Mouse (Mus musculus) hindbrain, embryonic 14.5 days (tissue): ENCODE data around the gene Znhit1. TPM values are rescaled to one million over a fixed set of nuclear protein-coding genes. Genes with fewer than 3 reads are reported as not detected.

Source experiments
- ATAC-seq: fragments of 200-750 bp; cut with Nextera tagmentation; 2 replicates; pipeline ENCODE4 v1.8.0; 2017; ENCODE audit warnings: moderate number of reproducible peaks, mild to moderate bottlenecking, moderate TSS enrichment, moderate library complexity; ENCODE audit not compliant: low FRiP score
- DNase-seq: peaks from one replicate; pipeline ENCODE4 v3.0.0-alpha.2; 2015; ENCODE audit warnings: low spot score
- H3K27ac ChIP-seq: fragments of 300-500 bp; sonication (generic); 2 replicates; pipeline ENCODE4 v1.5.1; 2014; ENCODE audit warnings: mild to moderate bottlenecking, moderate library complexity
- H3K27me3 ChIP-seq: fragments of 300-500 bp; sonication (generic); 2 replicates; pipeline ENCODE4 v1.6.1; 2014; ENCODE audit warnings: mild to moderate bottlenecking, low read length, mixed read lengths; ENCODE audit not compliant: control insufficient read depth, insufficient read depth
- H3K36me3 ChIP-seq: fragments of 300-500 bp; sonication (generic); replicated peaks from 2 replicates; pipeline ENCODE4 v1.6.1; 2014; ENCODE audit not compliant: control insufficient read depth, insufficient read depth
- H3K4me1 ChIP-seq: fragments of 300-500 bp; sonication (generic); replicated peaks from 2 replicates; pipeline ENCODE4 v1.6.1; 2014; ENCODE audit warnings: antibody characterized with exemption, low read length, mixed read lengths; ENCODE audit not compliant: control insufficient read depth, insufficient read depth
- H3K4me2 ChIP-seq: fragments of 300-500 bp; sonication (generic); replicated peaks from 2 replicates; pipeline ENCODE4 v1.6.1; 2014; ENCODE audit warnings: mild to moderate bottlenecking, moderate library complexity
- H3K4me3 ChIP-seq: fragments of 300-500 bp; sonication (generic); replicated peaks from 2 replicates; pipeline ENCODE4 v1.5.1; 2014; ENCODE audit warnings: mild to moderate bottlenecking, low read length
- H3K9ac ChIP-seq: fragments of 300-500 bp; sonication (generic); 2 replicates; pipeline ENCODE4 v1.6.1; 2014
- H3K9me3 ChIP-seq: fragments of 300-500 bp; sonication (generic); 2 replicates; pipeline ENCODE4 v1.6.1; 2016; ENCODE audit warnings: low read length; ENCODE audit not compliant: control insufficient read depth
- WGBS: fragments of 180-500 bp; shearing (Covaris S2); extraction: QIAGEN DNeasy Blood & Tissue Kit; methylation state at CpG from one replicate; pipeline ENCODE4 v1.1.7; 2014; 5-methylcytosine and 5-hydroxymethylcytosine counted together
- polyA plus RNA-seq: library from polyadenylated mRNA; unstranded; fragments of >200 nt; fragmentation: Nextera tagmentation; extraction: Ambion mirVana; gene quantifications from 2 replicates; pipeline ENCODE4 v1.2.1, GENCODE M21; 2014

Gene Znhit1
- polyA plus RNA-seq, result 116 and 121 TPM in 2 replicates

DNA sequence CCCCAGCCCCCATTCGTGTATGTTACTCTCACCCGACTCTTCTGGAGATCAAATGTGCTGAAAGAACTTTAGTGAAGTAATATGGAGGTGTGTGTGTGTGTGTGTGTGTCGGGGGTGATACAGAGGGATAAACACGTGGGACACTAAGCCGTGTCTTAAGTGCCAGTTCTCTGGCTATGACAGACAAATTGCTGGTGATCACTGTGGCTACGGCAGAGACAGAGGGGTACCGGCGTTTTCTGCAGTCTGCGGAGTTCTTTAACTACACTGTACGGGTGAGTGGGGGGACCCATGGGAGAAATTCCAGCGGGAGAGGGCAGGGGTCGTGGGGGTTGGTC, at the start of gene Znhit1:
Znhit1 (minus strand) TSS at position 88 of the 338 bp plus-strand sequence.
- H3K36me3 ChIP-seq, result peaks cover 48% of the 10 kb centered on the region
- ATAC-seq, result no peak
- H3K4me2 ChIP-seq, result peak within 1 kb of the TSS; percentile 79

DNA sequence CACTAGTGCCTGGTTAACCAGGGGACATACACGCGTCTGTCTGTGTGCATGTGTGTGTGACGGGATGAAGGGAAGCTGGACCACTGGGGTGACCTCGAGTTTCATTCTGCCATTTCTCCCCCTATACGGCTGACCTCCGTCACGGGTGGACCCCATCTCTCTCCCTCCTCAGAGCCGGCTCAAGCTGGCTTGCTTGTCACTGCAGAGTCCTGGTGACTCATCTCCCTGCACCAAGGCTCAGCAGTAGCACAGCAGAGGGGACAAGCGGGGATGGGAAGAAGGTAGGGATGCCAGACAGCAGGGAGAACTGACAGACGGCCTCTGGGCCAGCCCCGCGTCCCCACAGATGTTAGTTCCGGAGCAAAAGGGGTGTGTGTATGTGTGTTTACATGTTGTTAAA, 48.4 kb upstream of the Znhit1 start:
- no peak overlapping the region for H3K9ac ChIP-seq
- H3K27ac ChIP-seq, result no peak overlapping the region
- H3K9me3 ChIP-seq, result no peaks in the 10 kb centered on the region
- H3K4me1 ChIP-seq, result peaks cover 6% of the 10 kb centered on the region
- no peak overlapping the region for H3K4me3 ChIP-seq
- DNase-seq (no peak), ATAC-seq (no peak)
- WGBS, result 86% methylated on average over 13 of the region's 13 CpGs
- peaks cover 55% of the 10 kb centered on the region for H3K36me3 ChIP-seq
- peaks cover 5% of the 10 kb centered on the region for H3K27me3 ChIP-seq
- no peak overlapping the region for H3K4me2 ChIP-seq

More for the DNA sequence above, at the start of gene Znhit1:
- peaks cover 14% of the 10 kb centered on the region for H3K4me1 ChIP-seq
- peak within 1 kb of the TSS; percentile 98 for H3K9ac ChIP-seq
- 5% methylated on average over 12 of the region's 12 CpGs for WGBS
- H3K27ac ChIP-seq, result peak within 1 kb of the TSS; percentile 95
- no peaks in the 10 kb centered on the region for H3K27me3 ChIP-seq
- H3K9me3 ChIP-seq, result no peaks in the 10 kb centered on the region
- no peak for DNase-seq
- H3K4me3 ChIP-seq, result peak within 1 kb of the TSS; percentile 88

DNA sequence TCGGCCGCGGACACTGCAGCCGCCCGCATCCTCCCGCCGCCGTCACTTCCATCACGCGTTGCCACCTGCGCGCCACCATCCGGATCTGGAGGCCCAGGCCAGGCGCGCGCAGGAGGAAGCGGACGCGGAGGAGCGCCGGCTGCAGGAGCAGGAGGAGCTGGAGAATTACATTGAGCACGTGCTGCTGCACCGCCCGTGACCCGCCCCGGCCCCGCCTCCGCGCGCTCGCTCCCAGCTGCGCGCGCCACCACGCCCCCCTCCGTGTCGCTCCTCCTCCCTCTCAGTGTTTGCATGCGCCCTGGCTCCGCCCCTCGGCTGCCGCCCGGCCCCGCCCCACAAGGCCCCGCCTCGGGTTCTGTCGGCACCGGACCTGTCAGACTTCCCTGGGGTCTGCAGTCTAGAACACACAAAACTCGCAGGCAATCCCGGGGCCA, 44.8 kb upstream of the Znhit1 start:
- H3K4me1 ChIP-seq, result peaks cover 17% of the 10 kb centered on the region
- peak overlapping the region; percentile 100 for H3K4me2 ChIP-seq
- WGBS, result 0% methylated on average over 32 of the region's 49 CpGs
- H3K36me3 ChIP-seq, result peaks cover 26% of the 10 kb centered on the region
- H3K27me3 ChIP-seq, result peaks cover 37% of the 10 kb centered on the region
- peak overlapping the region; percentile 60 for H3K4me3 ChIP-seq
- 0 out of 2 replicates have a peak overlapping the region, but pooled peaks have one; percentile 5 for H3K27ac ChIP-seq
- H3K9me3 ChIP-seq, result no peaks in the 10 kb centered on the region
- H3K9ac ChIP-seq, result peak overlapping the region; percentile 65
- DNase-seq, result peak; percentile 77
- peak; percentile 53 for ATAC-seq

GRCm38 (mm10) chr5:137032033-137032421, 44.2 kb upstream of the Znhit1 start:
- no peak for ATAC-seq
- Histone ChIP-seq H3K27ac (0 out of 2 replicates have a peak overlapping the region, but pooled peaks have one; percentile 5), H3K4me3 (peak overlapping the region; percentile 60), H3K4me1 (peaks cover 17% of the 10 kb centered on the region), H3K9me3 (no peaks in the 10 kb centered on the region), H3K9ac (peak overlapping the region; percentile 65), H3K4me2 (peak overlapping the region; percentile 100), H3K36me3 (peaks cover 20% of the 10 kb centered on the region), H3K27me3 (peaks cover 43% of the 10 kb centered on the region)
- DNase-seq, result no peak
- under 1% methylated on average over 30 of the region's 33 CpGs for WGBS

- Histone ChIP-seq H3K4me1 (peaks cover 17% of the 10 kb centered on the region), H3K4me2 (peak overlapping the region; percentile 100), H3K9me3 (no peaks in the 10 kb centered on the region), H3K4me3 (peak overlapping the region; percentile 60), H3K9ac (peak overlapping the region; percentile 65), H3K27ac (no peak overlapping the region), H3K27me3 (peaks cover 50% of the 10 kb centered on the region), H3K36me3 (peaks cover 13% of the 10 kb centered on the region)
- ATAC-seq, result no peak
- DNase-seq, result no peak
- WGBS, result under 1% methylated on average over 78 of the region's 78 CpGs
Measured at GRCm38 (mm10) chr5:137031076-137032032, 43.5 kb upstream of the Znhit1 start.

DNA sequence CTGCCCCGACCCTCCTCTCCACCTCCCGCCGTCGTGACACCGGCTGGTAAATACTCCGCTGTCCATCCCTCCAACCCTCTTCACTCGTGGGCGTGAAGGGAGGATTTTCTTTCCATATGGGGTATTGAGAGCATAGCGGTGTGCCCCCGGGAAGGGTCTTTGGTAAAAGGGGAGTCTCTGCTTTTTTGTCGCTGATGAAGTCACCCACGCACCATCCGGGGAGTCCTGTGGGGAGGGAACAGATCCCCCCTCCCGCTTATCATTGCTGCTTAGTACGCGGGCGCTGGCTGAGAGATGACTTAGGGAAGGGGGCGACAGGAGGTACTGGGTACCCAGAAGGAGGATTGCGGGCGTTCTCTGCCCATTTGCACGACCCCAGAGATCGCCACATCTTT, 42.6 kb upstream of the Znhit1 start:
- Histone ChIP-seq H3K4me1 (peaks cover 17% of the 10 kb centered on the region), H3K9ac (peak overlapping the region; percentile 65), H3K4me3 (peak overlapping the region; percentile 60), H3K36me3 (peaks cover 4% of the 10 kb centered on the region; the same call in 1 of the 2 replicates), H3K27ac (no peak overlapping the region), H3K4me2 (peak overlapping the region; percentile 100), H3K9me3 (no peaks in the 10 kb centered on the region), H3K27me3 (peaks cover 59% of the 10 kb centered on the region)
- WGBS, result 9% methylated on average over 22 of the region's 22 CpGs
- DNase-seq, result no peak
- no peak; the same call in 1 of the 2 replicates for ATAC-seq

DNA sequence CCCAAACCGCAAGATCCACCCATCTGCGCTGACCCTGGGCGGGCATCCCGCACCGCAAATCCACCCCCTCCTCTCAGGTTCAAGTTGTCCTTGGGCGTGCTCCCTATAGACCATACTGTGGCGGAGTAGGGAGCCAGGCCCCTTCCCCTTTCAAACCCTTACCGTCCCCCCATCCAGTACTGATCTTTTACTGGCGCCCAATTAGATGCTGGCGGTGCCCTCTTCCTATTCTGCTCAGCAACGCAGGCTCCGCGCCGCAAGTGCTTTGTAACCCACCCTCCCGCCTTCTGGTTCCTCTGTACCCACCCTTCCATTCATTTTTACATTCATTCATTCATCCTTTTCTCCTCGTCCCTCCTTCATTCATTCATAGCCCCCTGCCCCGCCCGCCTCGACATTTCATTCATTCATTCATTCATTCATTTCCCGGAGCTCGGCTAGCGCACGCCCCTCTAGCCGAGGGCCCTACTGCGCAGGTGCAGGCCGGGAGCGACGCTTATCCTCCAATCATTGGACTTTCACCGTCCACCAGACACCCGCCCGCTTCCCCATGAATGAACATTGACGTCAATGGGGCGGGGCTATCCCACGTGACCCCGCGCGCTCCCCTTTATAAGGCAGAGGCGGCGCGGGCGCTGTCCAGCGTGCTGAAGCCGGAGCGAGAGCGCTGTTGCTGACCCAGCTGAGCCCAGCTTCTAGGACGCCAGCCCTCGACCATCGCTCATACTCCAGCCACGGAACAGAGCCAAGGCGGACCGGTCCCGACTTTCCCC, 42.0 kb upstream of the Znhit1 start:
- DNase-seq, result peak; percentile 98
- H3K27ac ChIP-seq, result no peak overlapping the region
- H3K4me1 ChIP-seq, result peaks cover 21% of the 10 kb centered on the region
- peak overlapping the region; percentile 60 for H3K4me3 ChIP-seq
- H3K9ac ChIP-seq, result peak overlapping the region; percentile 65
- H3K27me3 ChIP-seq, result peaks cover 64% of the 10 kb centered on the region
- WGBS, result under 1% methylated on average over 52 of the region's 52 CpGs
- H3K9me3 ChIP-seq, result no peaks in the 10 kb centered on the region
- H3K36me3 ChIP-seq, result no peaks in the 10 kb centered on the region; the same call in 1 of the 2 replicates
- peak overlapping the region; percentile 100 for H3K4me2 ChIP-seq
- ATAC-seq, result peak; percentile 88

DNA sequence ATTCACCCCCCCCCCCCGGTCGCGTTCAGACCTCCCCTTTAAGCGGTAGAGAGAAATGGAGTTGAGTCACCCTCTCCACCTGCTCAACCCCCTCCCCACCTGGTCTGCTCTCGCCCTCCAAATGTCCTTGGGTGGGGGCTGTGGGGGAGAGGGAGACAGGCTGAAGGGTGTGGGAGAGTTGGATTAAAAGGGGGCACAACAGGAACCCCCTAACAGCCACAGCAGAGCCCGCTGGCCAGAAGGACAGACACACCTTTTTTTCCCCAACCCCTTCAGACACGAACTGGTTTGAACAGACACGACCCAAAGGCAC, 41.4 kb upstream of the Znhit1 start:
- ATAC-seq, result no peak
- WGBS, result 0% methylated on average over 8 of the region's 8 CpGs

More for the DNA sequence above, 41.4 kb upstream of the Znhit1 start:
- Histone ChIP-seq H3K4me1 (peaks cover 21% of the 10 kb centered on the region), H3K4me2 (peak overlapping the region; percentile 100), H3K36me3 (no peaks in the 10 kb centered on the region), H3K27ac (no peak overlapping the region), H3K4me3 (peak overlapping the region; percentile 60), H3K27me3 (peaks cover 68% of the 10 kb centered on the region), H3K9ac (peak overlapping the region; percentile 54), H3K9me3 (no peaks in the 10 kb centered on the region)
- DNase-seq, result no peak
